Mouse (Mus musculus) megakaryocyte progenitor cell, adult 5-6 weeks (primary cell): ENCODE results near the gene Fbxo7. TPM values are rescaled to one million over a fixed set of nuclear protein-coding genes. Genes with fewer than 3 reads are reported as not detected.

Experiments
- ATAC-seq: replicated peaks from 2 replicates; pipeline ENCODE4 v1.8.0; 2016; ENCODE audit warnings: mild to moderate bottlenecking, moderate TSS enrichment, inconsistent platforms; ENCODE audit not compliant: poor library complexity
- total RNA-seq, 2 experiments: library from RNA; stranded (forward) in 1 of 2; stranded (reverse) in 1 of 2; fragments of 157-497, 149-512 nt in 1 of 2; fragments of 200-1000 nt in 1 of 2; gene quantifications; 2 replicates each; pipeline versions ENCODE4 v1.2.3 to v1.2.4; 2015 to 2017

Fbxo7 gene
- total RNA-seq, 2 experiments from 2014 or later = 14.5 to 36.0 TPM

DNA sequence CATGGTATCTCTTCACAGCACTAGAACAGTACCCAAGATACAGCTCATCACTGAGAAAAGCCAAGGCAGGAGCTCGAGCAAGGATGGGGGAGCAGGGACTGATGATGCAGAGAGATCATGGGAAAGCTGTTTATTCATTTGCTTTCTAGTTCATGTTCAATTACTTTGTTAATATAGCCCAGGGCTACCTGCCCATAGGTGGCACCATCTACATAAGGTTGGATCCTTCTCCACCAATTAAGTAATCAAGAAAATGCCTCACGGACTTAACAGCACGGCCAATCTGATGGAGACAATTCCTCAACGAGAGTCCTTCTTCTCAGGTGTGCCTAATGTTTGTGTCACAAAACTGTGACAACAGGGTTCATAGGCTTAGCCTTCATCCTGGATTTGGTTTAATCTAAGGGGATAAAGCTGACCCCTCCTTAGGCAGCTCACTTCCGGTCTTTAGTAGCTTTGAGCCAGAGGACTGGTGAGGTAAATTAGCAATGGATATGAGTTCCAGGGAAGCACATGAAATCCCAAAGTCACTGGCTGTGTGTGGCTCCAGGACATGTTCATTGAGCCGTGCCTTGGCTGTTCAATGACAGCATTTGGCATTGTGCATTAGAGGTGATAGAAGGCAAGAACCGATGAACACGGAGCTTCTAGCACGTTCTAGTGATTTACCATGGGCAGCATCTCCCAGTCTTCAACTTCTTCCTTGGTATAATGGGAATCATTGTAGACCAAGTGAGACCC is 53.4 kb downstream of the Fbxo7 start:
- no peak for ATAC-seq

DNA sequence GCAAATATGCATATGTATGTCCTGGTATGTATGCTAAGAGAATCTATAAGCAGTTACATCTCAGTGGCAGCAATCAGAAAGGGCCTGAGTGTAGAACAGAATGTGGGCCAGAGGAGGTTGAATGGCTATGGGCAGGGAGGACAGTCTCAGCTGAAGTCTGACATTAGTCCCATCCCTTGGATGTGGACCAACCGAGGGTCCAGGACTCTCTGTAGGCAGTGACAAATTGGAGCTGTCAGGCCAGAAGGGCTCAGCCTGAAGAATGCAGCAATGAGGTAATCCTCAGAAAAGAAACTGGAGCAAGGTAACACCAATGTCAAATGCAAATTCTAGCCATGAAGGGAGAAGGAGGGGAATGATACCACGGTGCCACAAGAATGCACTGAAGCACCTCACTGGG is 55.5 kb downstream of the Fbxo7 start:
- no peak for ATAC-seq

DNA sequence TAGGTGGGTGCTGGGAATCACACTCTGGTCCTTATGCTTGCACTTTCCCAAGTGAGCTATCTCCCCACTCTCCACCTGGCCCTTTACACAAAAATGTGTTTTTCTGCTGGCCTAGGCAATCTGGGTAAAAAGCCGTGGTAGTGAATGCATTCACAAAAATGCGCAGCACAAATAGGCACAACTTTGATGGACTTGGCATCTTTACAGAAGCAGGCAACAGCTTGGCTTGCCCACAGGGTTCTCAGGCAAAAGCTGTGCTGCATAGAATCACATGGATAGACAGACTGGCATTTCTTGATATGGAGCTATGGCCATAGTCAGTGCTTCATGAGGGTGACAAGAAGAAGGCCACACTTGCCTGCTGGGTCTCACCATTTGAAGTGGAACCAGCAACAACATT is 57.0 kb downstream of the Fbxo7 start:
- ATAC-seq = no peak

DNA sequence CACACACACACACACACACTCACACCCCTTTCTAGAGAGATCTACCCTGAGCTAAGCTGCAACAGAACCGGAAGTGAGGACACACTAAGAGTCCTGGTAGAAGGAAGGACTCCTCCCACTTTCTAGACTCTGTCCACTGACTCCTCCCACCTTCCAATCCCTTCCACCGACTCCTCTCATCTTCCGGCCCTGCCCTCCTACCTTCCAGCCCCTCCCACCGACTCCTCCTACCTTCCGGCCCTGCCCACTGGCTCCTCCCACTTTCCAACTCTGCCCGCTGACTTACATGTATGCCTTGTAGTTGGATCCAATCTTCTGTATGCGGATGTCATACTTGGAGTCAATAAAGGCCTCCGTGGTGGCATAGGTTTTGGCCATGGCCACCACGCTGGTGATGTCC is 58.1 kb downstream of the Fbxo7 start:
- ATAC-seq = peak; percentile 57

DNA sequence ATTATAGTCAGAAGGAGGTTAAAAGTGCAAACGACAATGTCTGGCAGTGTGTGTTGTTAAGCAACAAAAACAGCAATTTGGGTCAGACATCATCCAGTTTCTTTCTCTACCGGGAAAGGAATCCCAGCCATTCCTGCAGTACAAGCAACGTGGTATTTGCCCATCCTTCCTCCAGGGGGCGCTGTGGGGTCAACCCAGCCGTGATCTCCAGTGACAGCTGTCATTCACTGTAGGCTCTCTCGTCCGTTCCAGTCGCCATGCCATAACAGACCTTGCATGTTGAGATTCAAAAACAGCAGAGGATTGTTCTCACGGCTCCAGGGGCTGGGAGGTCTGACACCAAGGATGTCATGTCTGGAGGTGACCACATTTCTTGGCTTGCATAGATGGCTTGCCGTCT is 70.1 kb downstream of the Fbxo7 start:
- peak; percentile 78 for ATAC-seq

DNA sequence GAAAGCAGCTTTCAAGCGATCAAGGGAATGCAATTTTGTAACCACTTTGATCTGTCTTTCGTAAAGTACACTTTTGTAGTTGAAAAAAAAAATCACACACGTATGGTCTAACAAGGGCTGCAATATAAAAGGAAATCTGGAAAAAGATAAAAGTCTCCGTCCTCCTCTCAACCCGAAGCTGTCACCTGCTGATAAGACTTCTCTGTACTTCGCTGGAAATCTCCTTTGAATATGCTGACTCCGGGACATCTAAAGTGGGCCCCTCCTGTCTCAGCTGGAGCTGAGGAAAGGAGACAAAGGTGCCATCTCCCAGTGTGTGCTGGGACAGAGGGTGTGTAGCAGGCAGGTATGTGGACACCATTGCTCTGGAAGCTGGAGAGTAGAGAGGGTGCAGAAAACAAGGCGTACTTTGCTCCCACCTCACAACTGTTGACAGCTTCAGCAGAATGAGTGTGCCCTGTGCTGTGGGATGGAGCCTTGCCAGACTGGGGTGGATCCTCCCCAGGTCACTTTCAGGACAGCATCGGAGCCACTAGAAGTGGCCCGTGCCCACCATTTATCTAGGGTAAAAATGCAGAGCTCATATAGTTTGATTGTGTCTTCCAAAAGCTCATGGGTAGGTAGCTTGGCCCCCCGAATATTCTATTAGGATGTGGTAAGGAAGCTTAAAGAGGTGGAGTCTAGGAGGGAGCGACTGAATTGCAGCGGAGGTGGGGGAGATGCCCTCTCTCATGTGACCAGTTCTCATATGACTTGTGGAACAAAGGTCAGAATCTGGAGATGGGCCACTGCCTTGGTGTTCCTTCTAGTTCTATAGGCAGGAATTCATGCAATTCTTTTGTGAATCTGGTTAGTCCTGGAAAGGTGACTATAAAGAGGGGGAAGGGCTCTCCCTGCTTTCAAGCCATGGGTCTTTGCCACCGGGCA is 71.6 kb downstream of the Fbxo7 start:
- peak; percentile 54; the same call in 1 of the 2 replicates for ATAC-seq

DNA sequence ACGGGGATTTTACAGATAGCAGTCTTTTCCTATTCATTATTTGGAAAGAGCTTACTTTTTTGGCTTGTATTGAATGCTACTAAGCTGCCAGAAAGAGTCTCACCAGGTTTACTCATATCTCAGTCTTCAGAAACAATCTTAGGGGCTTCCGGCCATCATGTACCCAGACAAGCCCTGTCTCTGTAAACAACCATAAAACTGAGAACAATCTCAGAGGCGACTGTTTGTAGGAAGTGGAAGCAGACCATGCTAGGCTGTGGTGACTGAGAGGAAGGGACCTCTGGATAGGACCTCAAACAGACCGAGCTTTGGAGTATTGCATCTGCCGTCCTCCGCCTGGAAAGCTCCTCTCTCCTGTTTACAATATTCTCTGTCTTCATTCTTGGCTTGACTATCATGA is 76.6 kb downstream of the Fbxo7 start:
- ATAC-seq = no peak

DNA sequence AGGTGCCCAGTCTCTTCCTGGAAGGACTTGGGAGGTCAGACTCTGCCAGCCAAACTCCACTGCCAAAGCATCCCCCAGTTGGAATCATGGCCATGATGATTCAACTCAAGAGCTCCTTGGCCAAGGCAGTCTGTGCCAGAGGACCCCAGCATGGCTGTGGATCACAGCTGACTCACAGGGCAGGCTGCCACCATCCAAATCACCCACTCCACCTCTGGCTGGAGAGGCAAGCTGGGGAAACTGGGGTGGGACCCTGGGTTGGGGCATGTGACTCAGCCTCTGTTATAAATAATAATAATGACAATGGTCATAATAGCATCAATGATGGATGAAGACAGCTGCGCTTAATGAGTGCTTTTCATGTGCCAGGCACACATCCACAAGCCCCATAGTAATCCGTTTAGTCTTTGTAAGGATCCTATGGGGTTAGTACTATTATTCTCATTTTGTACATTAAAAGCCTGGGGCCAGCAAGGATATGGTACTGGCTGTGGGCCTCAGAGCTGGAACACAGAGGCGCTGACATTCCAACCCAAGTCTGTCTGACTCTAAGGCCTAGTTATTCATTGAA is 78.6 kb downstream of the Fbxo7 start:
- no peak for ATAC-seq

Other genes starting within 250 kb of the Fbxo7 start
- 67.0 and 70.3 TPM in 2 replicates for gene Pwp1, start 192.5 kb upstream of the Fbxo7 start, total RNA-seq (2015)
- gene Pwp1, start 192.5 kb upstream of the Fbxo7 start, total RNA-seq (2017) = 71.7 and 81.4 TPM in 2 replicates
- 24.7 and 27.4 TPM in 2 replicates for gene Prdm4, start 104.8 kb upstream of the Fbxo7 start, total RNA-seq (2015)
- 25.4 and 29.0 TPM in 2 replicates for gene Prdm4, start 104.8 kb upstream of the Fbxo7 start, total RNA-seq (2017)
- gene Ascl4, start 94.3 kb upstream of the Fbxo7 start, total RNA-seq (2015) = 0.12 TPM in 1 of 2 replicates, not detected in the other
- not detected in 2 replicates for gene Ascl4, start 94.3 kb upstream of the Fbxo7 start, total RNA-seq (2017)
- 61.6 and 63.2 TPM in 2 replicates for gene Rtcb, start 64.1 kb upstream of the Fbxo7 start, total RNA-seq (2015)
- gene Rtcb, start 64.1 kb upstream of the Fbxo7 start, total RNA-seq (2017) = 177 and 178 TPM in 2 replicates
- gene Bpifc, start 10.1 kb upstream of the Fbxo7 start, total RNA-seq (2015) = 3.5 and 4.0 TPM in 2 replicates
- 1.2 and 2.1 TPM in 2 replicates for gene Bpifc, start 10.1 kb upstream of the Fbxo7 start, total RNA-seq (2017)